Mouse (Mus musculus) T-helper 17 cell (primary cell): ENCODE results near the gene Hrct1.

Experiments
- in situ Hi-C, 2 experiments: fragments of 300-600 bp; cut with MboI, MseI; formaldehyde crosslinking; loops; 1 replicate in 1 of 2; 2 replicates in 1 of 2; pipeline ENCODE4 v1.15.1; 2025; ENCODE audit warnings: high pct_unique_total_duplicates in 2 of 2

The Hrct1 gene

DNA sequence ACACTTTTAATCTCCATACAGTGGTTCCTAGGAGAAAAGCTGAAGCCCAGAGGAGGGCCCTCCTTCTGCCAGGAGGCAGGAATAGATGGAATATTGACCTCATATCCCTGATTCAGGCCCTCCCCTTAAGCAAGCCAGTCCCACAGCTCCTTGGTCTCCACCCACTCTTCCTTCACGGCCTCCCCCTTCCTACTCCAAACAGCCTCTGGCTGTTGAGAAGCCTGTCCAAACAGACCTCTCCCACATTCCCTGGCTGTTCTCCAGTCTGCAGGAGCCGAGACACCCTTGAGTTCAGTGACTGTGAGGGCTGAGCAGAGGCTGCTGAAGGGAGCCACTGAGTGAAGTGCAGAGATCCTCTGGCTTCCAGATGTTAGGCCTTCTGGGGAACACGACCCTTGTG lies at the start of gene Hrct1:
Gene Hrct1 (plus strand): TSS at position 194 of the 400 bp plus-strand sequence.
- in situ Hi-C loops = no loop called here

DNA sequence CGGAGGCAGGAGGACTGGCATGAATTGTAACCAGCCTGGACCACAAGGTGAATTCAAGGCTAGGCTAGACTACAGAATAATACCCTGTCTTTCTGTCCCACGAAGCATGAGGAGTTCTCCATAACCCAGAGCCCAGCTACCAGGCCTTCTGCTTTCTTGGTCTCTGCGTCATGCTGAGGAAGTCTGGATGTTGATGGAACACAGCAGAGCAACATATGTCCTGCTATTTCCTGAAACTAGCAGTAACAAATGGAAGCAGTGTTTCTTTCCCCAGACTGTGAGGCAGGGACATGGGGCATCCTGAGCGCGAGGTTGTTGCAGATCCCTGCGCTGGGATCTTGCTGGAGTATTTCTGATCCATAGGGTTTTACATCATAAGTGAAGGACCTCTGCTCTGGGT lies 48.4 kb upstream of the Hrct1 start:
- in situ Hi-C loops = no loop called here

DNA sequence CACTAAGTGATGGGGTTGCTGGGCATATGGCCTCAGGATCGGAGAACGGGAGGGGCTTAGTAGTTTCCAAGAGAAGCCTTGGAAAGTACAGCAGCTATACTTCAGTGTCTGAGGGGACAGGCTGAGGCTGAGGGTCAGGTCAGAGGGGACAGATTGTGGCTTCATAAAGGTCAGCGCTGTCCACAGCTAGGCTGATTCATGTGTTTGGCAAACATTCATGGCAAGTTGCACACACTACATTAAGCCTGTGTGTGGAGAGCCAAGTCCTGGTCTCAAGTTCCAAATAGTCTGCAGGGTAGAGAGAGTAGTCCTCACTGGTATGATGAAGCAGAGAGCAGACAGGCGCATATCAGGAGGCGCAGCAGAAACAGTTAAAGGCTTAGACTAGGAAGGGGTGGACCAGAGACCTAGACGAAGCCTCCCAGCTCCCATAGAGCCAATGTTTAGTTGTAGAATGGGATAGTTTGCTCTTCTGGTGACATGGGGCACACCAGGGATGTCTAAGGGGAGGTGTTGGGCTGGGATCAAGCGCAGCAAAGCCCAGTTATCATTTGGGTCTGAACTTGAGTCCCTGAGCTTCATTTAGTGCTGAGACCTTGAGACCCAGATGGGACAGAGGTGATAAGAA lies 47.5 kb upstream of the Hrct1 start:
- in situ Hi-C loops = no loop called here

DNA sequence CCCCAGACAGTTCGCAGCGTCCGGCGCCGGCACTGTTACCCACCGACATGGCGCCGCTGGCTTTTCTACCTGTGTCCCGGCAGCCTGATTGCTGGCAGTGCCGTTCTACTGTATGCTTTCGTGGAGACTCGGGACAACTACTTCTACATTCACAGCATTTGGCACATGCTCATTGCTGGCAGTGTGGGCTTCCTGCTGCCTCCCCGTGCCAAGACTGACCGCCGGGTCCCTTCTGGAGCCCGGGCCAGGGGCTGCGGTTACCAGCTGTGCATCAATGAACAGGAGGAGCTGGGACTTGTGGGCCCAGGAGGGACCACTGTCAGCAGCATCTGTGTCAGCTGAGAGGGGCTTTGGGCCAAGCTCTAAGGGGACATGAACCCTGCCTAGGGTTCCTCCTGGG lies 37.0 kb upstream of the Hrct1 start:
- in situ Hi-C loops = loop anchor here in 1 of 2 experiments (5.0 kb wide), 1 partner anchor 92 kb away; no protein-coding TSS in a partner anchor

DNA sequence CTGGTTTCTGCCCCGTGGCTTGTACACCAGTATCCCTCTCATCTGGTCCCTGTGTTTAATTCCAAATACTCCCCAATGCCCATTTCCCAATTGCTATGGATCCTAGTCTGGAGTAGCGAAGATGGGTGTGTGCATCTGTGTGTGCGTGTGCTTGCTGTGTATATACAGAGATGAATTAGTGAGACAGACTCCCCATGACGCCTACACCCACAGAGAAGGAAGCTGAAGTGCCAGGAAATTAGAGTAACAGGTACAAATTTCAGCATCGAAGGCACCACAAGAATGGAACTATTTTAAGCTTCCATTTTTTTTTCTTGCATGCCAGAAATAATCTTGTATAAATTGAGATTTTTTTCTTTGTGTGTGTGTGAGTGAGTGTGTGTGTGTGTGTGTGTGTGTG lies 36.0 kb upstream of the Hrct1 start:
- in situ Hi-C loops = loop anchor here in 1 of 2 experiments (5.0 kb wide), 1 partner anchor 91 kb away; no protein-coding TSS in a partner anchor

DNA sequence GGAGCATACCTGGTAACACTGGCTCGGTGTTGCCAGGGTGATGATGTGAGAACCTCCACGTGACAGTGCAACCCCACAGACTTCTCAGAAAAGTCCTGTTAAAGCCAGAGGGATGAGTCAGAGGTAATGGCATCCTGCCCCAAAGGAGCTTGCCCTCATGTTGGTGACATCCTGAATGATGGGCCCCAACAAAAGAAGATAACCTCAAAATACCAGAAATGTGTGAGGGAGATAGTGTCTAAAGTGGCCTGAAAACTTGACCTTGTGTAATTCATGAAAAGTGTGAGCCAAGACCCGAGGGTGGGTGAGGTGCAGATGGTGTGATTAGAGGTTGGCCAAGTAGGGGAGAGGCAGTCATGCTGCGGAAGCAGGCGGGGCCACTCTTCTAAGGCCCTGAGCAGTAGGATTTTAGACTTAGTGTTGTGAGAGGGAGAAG lies 33.2 kb upstream of the Hrct1 start:
- in situ Hi-C loops = loop anchor here in 1 of 2 experiments (5.0 kb wide), 1 partner anchor 88 kb away; no protein-coding TSS in a partner anchor

DNA sequence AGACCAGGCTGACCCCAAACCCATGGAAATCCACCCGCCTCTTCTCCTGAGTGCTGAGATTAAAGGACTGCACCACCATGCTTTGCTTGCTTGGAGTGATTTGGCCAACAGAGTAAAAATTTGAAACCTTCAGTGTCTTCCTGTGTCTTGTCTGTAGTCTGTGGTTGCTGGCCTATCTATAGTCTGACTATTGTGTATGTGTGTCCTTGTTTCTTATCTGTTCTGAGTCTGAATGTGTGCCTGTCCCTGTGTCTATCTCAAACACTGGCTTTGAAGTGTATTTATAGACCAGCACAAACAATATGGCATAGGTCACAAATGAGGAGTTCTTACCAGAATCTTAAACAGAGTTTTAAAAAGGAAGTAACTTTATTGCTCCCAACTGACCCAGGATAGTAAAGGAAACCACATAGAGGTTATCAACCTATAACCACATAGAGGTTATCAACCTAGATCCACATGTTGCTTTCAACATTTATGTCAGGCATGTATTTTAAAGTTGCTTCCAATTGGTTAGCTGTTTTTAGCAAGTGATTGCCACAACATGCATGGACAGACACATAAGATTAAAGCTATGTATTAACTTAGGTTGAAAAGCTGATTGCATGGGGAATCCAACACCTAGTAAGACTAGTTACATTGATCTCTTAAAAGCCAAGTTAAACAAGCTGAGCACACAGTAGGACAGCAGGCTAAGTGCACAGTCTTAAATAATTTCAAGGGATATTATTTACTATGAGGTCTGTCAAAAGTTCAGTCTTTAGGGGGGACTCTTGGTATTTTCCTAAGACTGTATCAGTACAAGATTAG lies 32.3 kb upstream of the Hrct1 start:
- in situ Hi-C loops = loop anchor here in 1 of 2 experiments (5.0 kb wide), 1 partner anchor 88 kb away; no protein-coding TSS in a partner anchor

DNA sequence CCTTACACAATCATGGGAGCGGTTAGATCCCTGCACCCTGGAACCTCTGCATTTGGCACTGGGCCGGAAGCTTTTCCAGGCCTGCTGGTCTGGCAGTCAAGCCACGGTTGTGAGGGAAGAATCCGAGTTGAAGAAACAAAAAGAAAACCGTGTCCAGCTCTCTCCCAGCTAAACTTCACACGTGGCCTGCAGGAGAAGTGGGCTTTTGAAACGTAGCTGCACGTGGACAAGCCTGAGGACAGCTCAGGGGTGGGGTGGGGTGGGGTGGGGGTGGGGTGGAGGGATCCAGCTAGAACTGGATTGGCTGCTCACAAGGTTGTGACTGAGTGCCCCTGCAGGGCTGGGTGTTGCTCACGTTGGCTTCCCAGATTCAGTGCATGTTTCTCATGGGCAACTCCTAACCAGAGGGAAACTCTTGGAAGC lies 31.7 kb upstream of the Hrct1 start:
- in situ Hi-C loops = no loop called here

DNA sequence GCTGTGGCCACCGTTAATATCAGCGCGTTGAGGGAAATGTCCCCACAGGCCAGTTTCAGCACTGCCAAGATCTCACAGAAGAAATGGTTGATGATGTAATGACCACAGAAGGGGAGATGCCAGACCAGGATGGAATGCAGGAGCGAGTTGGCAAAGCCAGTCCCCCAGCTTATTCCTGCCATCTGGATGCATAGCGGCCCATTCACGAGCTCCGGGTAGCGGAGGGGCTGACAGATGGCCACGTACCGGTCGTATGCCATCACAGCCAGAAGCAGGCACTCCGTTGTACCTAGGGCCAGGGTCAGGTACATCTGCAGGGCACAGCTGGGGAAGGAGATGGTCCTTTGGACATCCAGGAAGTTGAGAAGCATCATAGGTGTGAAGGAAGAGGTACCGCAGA lies 30.4 kb upstream of the Hrct1 start:
- in situ Hi-C loops = no loop called here

DNA sequence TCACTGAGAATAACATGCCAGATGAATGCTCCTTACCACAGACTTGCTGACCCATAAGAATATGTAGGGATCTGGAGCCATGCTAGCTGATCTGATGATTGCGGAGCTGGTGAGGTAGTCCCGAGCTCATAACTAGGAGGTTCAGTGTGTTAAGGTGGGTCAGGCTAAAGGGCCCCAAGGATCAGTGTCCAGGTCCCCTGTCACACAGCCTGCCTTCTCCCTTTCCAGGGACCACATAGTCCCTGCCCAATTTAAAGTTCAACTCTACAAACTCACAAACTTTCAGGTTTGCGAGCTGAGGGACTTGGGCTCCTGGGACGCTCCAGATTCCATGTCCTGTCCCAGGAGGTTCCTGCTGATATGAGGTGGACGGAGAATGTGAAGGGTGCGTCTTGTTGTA lies 26.3 kb upstream of the Hrct1 start, which contains the start of gene Olfr70:
Gene Olfr70 (minus strand): TSS at position 101 of the 400 bp plus-strand sequence.
- in situ Hi-C loops = no loop called here

DNA sequence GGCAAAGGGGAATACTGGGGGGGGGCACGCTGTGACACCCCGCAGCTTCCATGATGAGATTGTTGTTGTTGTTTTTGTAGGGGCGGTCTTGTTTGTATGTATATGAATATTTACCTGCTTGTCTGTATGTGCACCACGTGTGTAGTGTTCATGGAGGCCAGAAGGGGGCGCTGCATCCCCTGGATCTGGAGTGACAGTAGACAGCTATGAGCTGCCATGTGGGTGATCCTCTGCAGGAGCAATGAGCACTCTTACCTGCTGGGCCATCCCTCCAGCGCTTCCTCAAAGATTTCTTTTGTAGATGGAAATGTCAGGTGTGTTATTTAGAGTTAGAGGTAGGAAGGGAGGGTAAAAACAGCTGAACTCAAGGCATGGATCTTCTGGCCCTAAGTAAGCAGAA lies 23.5 kb upstream of the Hrct1 start:
- in situ Hi-C loops = no loop called here

DNA sequence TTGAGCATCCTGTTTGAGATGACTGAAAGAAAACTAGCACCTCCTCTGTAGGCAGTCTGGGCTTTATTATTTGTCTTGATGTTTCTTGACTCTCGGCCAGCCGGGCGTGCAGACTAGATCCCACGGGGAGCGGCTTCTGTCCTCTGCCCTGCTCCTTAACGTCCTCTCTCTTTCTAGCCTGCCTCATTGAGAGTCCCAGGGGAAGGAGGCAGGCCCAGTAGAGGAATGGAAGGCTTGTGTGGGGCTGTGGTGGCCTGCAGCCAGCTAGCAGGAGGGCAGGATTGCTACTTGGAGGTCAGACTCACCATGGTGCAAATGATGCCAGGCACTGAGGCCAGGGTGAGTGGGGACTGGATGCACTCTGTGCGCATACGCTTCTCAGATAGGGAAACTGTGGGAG lies 23.1 kb upstream of the Hrct1 start:
- in situ Hi-C loops = no loop called here

DNA sequence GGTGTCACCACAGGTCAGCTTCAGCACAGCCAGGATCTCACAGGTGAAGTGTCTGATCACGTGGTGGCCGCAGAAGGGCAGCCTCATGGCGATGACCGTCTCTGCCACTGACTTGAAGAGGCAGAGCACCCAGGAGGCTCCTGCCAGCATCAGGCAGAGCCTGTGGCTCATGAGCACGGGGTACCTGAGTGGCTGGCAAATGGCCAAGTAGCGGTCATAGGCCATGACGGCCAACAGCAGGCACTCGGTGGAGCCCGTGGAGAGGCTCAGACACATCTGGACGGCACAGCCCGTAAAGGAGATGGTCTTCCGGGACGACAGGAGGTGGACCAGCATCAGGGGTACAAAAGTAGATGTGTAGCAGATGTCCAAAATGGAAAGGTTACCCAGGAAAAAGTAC lies 21.0 kb upstream of the Hrct1 start:
- in situ Hi-C loops = loop anchor here (5.0 kb wide), 1 partner anchor 74 kb away; the partner anchor contains the start of gene Npr2 (in 2 of the 2)

DNA sequence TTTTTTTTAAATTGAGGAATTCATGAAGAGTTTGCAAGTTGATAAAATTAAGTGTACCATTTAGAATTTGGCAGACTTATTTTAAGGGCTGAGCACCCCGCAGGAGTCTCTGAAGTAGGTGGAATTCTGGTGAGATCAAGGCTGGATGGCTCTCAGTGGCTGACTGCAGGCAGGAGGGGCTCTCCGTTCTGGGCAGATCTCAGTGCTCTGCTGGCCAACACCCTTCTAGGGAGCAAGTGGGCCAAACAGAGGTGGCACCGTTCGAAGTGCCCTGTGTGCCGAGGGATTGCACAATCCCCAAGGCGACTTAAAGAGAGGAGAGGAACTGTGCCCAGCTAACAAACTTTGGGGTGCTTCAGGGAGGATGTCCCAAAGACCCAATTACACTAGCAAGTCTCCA lies 17.1 kb upstream of the Hrct1 start, which contains the start of gene Olfr71:
Gene Olfr71 (minus strand): TSS at position 387 of the 400 bp plus-strand sequence.
- in situ Hi-C loops = loop anchor here (5.0 kb wide), 1 partner anchor 78 kb away; the partner anchor contains the start of gene Npr2 (in 2 of the 2)

DNA sequence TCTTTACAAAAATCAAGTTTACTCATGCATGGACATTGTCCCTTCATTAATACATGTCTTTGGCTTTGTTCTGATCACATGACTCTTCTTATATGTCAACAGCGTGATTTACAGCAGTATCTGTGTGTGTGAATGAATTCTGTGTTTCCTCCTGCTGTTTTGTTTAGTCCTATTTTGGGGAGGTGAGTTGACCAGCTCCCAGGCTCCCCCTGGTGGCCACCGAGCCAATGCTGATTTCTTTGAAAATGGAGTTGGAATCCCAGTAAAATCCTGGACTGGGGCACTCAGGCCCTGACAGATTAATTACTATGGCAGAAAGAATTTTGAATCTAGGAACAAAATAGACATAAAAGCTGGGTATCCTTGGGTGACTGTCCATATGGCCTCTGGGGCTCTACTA lies 15.2 kb upstream of the Hrct1 start:
- in situ Hi-C loops = no loop called here

DNA sequence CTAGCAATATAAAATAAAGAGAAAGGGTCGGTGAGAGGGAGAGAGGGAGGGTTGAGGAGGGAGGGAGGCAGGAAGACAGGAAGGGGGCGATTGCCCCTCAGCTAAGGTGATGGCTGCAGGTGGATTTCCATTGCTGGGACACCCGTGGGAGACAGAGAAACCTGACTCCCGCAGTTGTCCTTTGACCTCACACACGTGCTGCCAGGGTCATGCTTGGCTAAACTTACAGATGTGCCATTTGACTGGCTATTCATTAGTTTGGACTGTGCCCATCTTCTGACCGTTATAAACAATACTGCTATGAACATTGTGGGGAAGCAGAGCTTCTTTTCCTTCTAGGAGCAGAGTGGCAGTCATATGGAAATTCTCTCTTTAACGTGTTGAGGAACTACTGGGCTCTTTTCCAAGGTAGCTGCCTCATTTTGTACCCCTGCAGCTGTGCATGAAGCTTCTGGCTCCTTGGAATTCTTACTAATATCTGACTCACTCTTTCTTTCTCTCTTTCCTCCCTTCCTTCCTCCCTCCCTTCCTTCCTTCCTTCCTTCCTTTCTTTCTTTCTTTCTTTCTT lies 13.3 kb upstream of the Hrct1 start:
- in situ Hi-C loops = no loop called here

DNA sequence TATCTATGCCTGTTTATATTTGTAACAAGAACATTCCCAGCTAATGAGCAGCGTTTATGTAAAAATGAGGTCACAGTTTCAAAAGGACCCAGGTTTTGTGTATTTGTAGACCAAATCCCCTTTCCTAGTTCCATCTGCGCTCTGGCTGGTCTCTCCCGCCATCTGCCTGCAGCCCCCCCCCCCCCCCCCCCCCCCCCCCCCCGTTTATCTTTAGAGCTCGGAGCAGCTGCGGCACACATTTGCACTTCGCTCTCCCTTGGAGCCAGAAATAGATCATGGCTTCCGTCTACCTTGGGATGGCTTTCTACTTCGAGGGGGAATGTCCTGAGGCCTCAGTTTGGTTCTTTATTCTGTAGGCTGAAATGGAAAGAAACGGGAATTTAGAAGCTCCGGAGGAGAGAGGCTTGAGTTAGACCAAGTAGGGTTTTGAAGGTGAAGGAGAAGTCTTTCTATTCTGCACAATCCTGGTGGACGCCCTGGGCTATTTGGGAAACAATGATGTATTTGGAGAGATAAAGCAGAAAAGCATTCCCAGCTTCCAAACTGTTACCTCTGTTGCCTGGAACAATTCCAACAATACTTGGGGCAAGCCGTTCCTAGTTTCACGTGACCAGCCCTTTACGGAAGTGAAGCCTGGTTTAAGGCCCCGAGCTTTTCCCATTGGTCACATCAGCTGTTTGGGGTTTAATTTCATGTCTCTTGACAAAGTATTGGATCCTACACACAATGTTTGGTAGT lies 6.3 kb upstream of the Hrct1 start:
- in situ Hi-C loops = no loop called here

DNA sequence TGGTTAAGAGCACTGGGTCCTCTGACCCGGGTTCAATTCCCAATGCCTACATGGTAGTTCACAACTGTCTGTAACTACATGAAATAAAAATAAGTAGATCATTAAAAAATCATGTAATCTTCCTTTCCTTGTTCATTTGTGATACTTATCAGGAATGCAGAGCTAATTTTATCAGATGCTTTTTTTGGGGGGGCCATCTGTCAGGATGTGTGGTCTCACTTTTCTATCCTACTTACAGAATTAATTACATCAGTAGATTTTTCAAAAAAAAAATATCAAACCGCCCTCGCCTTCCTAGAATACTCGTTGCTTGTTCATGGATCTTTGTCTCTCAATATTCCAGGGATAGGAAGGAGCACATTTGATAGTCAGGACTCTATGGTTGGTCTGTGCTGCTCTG lies 4.8 kb upstream of the Hrct1 start:
- in situ Hi-C loops = no loop called here

DNA sequence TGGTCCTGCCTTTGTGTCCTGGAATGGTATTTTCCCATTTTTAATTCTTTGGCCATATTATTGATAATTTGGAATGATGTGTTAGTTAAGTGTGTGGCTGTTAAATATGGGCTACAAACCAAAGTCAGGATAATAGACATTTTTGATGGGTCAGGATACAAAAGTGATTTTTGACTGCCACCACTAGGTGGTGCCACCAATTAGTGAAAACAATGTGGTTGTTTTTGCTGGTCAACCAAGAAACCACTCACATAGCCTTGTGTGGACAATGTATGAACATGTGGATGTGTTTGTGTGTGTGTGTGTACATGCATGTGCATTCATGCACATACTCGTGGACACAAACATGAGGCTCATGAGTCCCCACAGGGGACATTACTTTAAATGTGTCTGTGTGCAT lies 2.2 kb upstream of the Hrct1 start:
- in situ Hi-C loops = no loop called here

DNA sequence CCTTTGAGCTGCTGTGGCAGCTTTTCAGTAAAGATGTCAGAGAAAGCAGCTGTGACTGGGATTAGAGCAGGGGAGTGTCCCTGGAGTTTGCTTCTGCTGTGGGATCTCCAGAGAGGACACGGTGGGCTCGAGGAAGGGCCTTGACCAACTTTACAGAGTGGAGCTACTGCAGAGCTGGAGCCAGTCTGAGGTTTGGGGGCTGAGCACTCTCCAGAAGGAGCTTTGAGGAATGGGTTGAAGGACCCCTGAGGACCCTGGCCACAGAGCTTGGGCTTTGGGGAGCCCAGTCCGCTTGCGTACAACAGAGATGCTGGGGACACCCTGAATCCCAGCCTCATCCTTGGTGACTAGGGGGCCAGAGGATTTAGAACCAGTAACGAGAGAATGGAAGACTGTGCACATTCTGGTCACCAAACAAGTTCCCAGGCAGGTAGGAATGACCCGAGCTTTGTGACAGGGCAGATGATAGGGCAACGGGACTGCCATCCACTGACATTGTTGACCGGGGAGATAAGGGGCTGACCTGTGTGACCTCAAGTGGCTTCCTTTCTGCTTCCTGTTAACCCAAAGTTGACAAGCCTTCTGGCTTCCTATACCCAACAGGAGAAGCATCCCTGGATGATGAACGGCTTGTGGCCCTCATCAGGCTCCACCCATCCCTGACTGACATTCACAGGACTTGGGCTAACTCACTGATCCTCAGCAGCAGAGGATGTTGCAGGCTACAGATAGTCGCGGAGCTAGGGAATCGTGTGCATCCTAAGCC lies 577 bp upstream of the Hrct1 start:
- in situ Hi-C loops = no loop called here
